Mouse (Mus musculus) lung, postnatal 0 days (tissue): ENCODE results near the gene Klk5. TPM values are rescaled to one million over a fixed set of nuclear protein-coding genes. Genes with fewer than 3 reads are reported as not detected.

Source experiments
- ATAC-seq: fragments of 200-750 bp; cut with Nextera tagmentation; 2 replicates; pipeline ENCODE4 v1.8.0; 2017; ENCODE audit warnings: moderate library complexity
- DNase-seq: peaks from one replicate; pipeline ENCODE4 v3.0.0-alpha.2; 2016; ENCODE audit warnings: low spot score
- H3K27ac ChIP-seq: fragments of 300-500 bp; sonication (generic); 2 replicates; pipeline ENCODE4 v1.5.1; 2014; ENCODE audit warnings: antibody characterized with exemption, mild to moderate bottlenecking, low read length, mixed read lengths
- H3K27me3 ChIP-seq: fragments of 300-500 bp; sonication (generic); replicated peaks from 2 replicates; pipeline ENCODE4 v1.6.1; 2014; ENCODE audit warnings: low read length, mixed read lengths; ENCODE audit not compliant: insufficient read depth
- H3K36me3 ChIP-seq: fragments of 300-500 bp; sonication (generic); 2 replicates; pipeline ENCODE4 v1.6.1; 2014; ENCODE audit warnings: low read length, mixed read lengths; ENCODE audit not compliant: insufficient read depth
- H3K4me1 ChIP-seq: fragments of 300-500 bp; sonication (generic); 2 replicates; pipeline ENCODE4 v1.6.1; 2014; ENCODE audit warnings: antibody characterized with exemption, low read depth, low read length, mixed read lengths; ENCODE audit not compliant: insufficient read depth
- H3K4me2 ChIP-seq: fragments of 300-500 bp; sonication (generic); replicated peaks from 2 replicates; pipeline ENCODE4 v1.6.1; 2014; ENCODE audit warnings: low read depth, mild to moderate bottlenecking, low read length, moderate library complexity, mixed read lengths
- H3K4me3 ChIP-seq: fragments of 300-500 bp; sonication (generic); 2 replicates; pipeline ENCODE4 v1.5.1; 2014; ENCODE audit warnings: low read depth, low read length
- H3K9ac ChIP-seq: fragments of 300-500 bp; sonication (generic); replicated peaks from 2 replicates; pipeline ENCODE4 v1.6.1; 2014; ENCODE audit warnings: low read depth, mild to moderate bottlenecking
- H3K9me3 ChIP-seq: fragments of 300-500 bp; sonication (generic); 2 replicates; pipeline ENCODE4 v1.6.1; 2016; ENCODE audit warnings: low read length, mixed read lengths
- CTCF ChIP-seq: IDR thresholded peaks from 2 replicates; pipeline ENCODE4 v1.5.1; 2016; ENCODE audit warnings: antibody characterized with exemption, mild to moderate bottlenecking
- EP300 ChIP-seq: IDR thresholded peaks from 2 replicates; pipeline ENCODE4 v1.6.1; 2016; ENCODE audit warnings: antibody characterized with exemption, mild to moderate bottlenecking, control low read depth
- WGBS: fragments of 180-500 bp; shearing (Covaris S2); extraction: QIAGEN DNeasy Blood & Tissue Kit; methylation state at CpG from one replicate; pipeline ENCODE4 v1.1.7; 2014; 5-methylcytosine and 5-hydroxymethylcytosine counted together
- polyA plus RNA-seq: library from polyadenylated mRNA; unstranded; fragments of >200 nt; fragmentation: Nextera tagmentation; extraction: Ambion mirVana; gene quantifications from 2 replicates; pipeline ENCODE4 v1.2.1, GENCODE M21; 2015

Klk5 gene
- polyA plus RNA-seq: not detected in 2 replicates

- 66% methylated on average over 3 of the region's 3 CpGs for WGBS
- no peak for TF ChIP-seq EP300
- TF ChIP-seq CTCF: no peak
- ATAC-seq: no peak
Measured at GRCm38 (mm10) chr7:43841701-43842100, at the start of gene Klk5. Gene Klk5 (plus strand): TSS chr7:43841971.

GRCm38 (mm10) chr7:43796355-43796754, 45.4 kb upstream of the Klk5 start:
- Histone ChIP-seq H3K27ac (no peak overlapping the region), H3K9ac (no peak overlapping the region), H3K27me3 (no peaks in the 10 kb centered on the region), H3K4me3 (peak overlapping the region; percentile 50), H3K9me3 (no peaks in the 10 kb centered on the region), H3K4me2 (peak overlapping the region; percentile 78), H3K4me1 (peaks cover 4% of the 10 kb centered on the region; the same call in 1 of the 2 replicates), H3K36me3 (no peaks in the 10 kb centered on the region)
- DNase-seq (peak; percentile 17), ATAC-seq (0 out of 2 replicates have a peak, but pooled peaks have one; percentile 12)
- 8% methylated on average over 8 of the region's 8 CpGs for WGBS
- TF ChIP-seq EP300 (no peak), CTCF (no peak)

More at GRCm38 (mm10) chr7:43841701-43842100, at the start of gene Klk5:
- no peak within 1 kb of the TSS for H3K4me2 ChIP-seq
- no peaks in the 10 kb centered on the region for H3K36me3 ChIP-seq
- H3K27ac ChIP-seq: no peak within 1 kb of the TSS
- H3K4me1 ChIP-seq: no peaks in the 10 kb centered on the region
- H3K27me3 ChIP-seq: no peaks in the 10 kb centered on the region
- H3K9ac ChIP-seq: no peak within 1 kb of the TSS
- no peak for DNase-seq
- no peak within 1 kb of the TSS for H3K4me3 ChIP-seq
- H3K9me3 ChIP-seq: no peaks in the 10 kb centered on the region

GRCm38 (mm10) chr7:43797333-43797769, 44.4 kb upstream of the Klk5 start, which contains the start of gene Klk8:
Gene Klk8 (plus strand): TSS chr7:43797577.
- Histone ChIP-seq H3K9me3 (no peaks in the 10 kb centered on the region), H3K4me1 (peaks cover 4% of the 10 kb centered on the region; the same call in 1 of the 2 replicates), H3K27ac (no peak within 1 kb of the TSS), H3K27me3 (no peaks in the 10 kb centered on the region), H3K4me3 (peak within 1 kb of the TSS; percentile 50), H3K36me3 (no peaks in the 10 kb centered on the region), H3K9ac (peak within 1 kb of the TSS; percentile 34; the same call in 1 of the 2 replicates), H3K4me2 (peak within 1 kb of the TSS; percentile 78)
- no peak for TF ChIP-seq EP300
- TF ChIP-seq CTCF: no peak
- peak; percentile 29 for DNase-seq
- under 1% methylated on average over 28 of the region's 28 CpGs for WGBS
- peak; percentile 49 for ATAC-seq

- TF ChIP-seq CTCF: no peak
- no peak for TF ChIP-seq EP300
- H3K4me1 ChIP-seq: peaks cover 4% of the 10 kb centered on the region; the same call in 1 of the 2 replicates
- H3K27ac ChIP-seq: no peak overlapping the region
- no peak overlapping the region for H3K9ac ChIP-seq
- H3K9me3 ChIP-seq: no peaks in the 10 kb centered on the region
- H3K36me3 ChIP-seq: no peaks in the 10 kb centered on the region
- ATAC-seq: peak; percentile 66
- H3K4me3 ChIP-seq: peak overlapping the region; percentile 50
- H3K4me2 ChIP-seq: peak overlapping the region; percentile 78
- 31% methylated on average over 13 of the region's 13 CpGs for WGBS
- no peaks in the 10 kb centered on the region for H3K27me3 ChIP-seq
- DNase-seq: peak; percentile 24
Measured at GRCm38 (mm10) chr7:43797844-43798462, 43.8 kb upstream of the Klk5 start.

GRCm38 (mm10) chr7:43799876-43800275, 41.9 kb upstream of the Klk5 start:
- TF ChIP-seq CTCF (no peak), EP300 (no peak)
- 72% methylated on average over 7 of the region's 7 CpGs for WGBS
- H3K9me3 ChIP-seq: no peaks in the 10 kb centered on the region
- H3K9ac ChIP-seq: no peak overlapping the region
- peaks cover 4% of the 10 kb centered on the region; the same call in 1 of the 2 replicates for H3K4me1 ChIP-seq
- no peaks in the 10 kb centered on the region for H3K36me3 ChIP-seq
- no peak overlapping the region for H3K27ac ChIP-seq
- ATAC-seq (no peak), DNase-seq (no peak)
- H3K27me3 ChIP-seq: no peaks in the 10 kb centered on the region
- no peak overlapping the region for H3K4me2 ChIP-seq
- H3K4me3 ChIP-seq: no peak overlapping the region

GRCm38 (mm10) chr7:43810994-43811393, 30.8 kb upstream of the Klk5 start, which contains the start of gene Klk7:
Gene Klk7 (plus strand): TSS chr7:43811294.
- Histone ChIP-seq H3K27ac (no peak within 1 kb of the TSS), H3K4me2 (no peak within 1 kb of the TSS), H3K27me3 (no peaks in the 10 kb centered on the region), H3K4me3 (no peak within 1 kb of the TSS), H3K36me3 (no peaks in the 10 kb centered on the region), H3K9me3 (no peaks in the 10 kb centered on the region), H3K9ac (no peak within 1 kb of the TSS), H3K4me1 (no peaks in the 10 kb centered on the region)
- TF ChIP-seq CTCF: no peak
- TF ChIP-seq EP300: no peak
- DNase-seq: no peak
- no peak for ATAC-seq
- WGBS: 41% methylated on average over 5 of the region's 5 CpGs
